Mouse (Mus musculus): Measurements from ENCODE around the gene Frat2. TPM values are rescaled to one million over a fixed set of nuclear protein-coding genes. Genes with fewer than 3 reads are reported as not detected.
"Not testable (repeated sequence)": the region's sequence is repeated elsewhere in the genome, so short reads cannot be mapped to it uniquely, and the experiment has no call there.

Frat2 gene
- polyA plus RNA-seq, 1 experiment from 2014 or later, result 1.2 TPM

- Histone ChIP-seq H3K9ac (ENCODE audit: low read length) (no peak overlapping the region), H3K27me3 (ENCODE audit: control insufficient read depth, insufficient read depth, low read length) (no peaks in the 10 kb centered on the region; the same call in 1 of the 2 replicates), H3K36me3 (ENCODE audit: control insufficient read depth, insufficient read depth, low read length) (no peaks in the 10 kb centered on the region), H3K9me3 (ENCODE audit: control insufficient read depth, low read length) (no peaks in the 10 kb centered on the region), H3K4me3 (ENCODE audit: control insufficient read depth in 1 of 2, insufficient read depth in 1 of 2, low read depth in 1 of 2, low read length in 2 of 2) (no peak overlapping the region), H3K4me2 (ENCODE audit: low read length) (no peak overlapping the region), H3K27ac (replicated peaks in 1 of 2; ENCODE audit: control insufficient read depth in 1 of 2, insufficient read depth in 1 of 2, low read depth in 2 of 2, low read length in 2 of 2) (no peak overlapping the region), H3K4me1 (ENCODE audit: control insufficient read depth in 2 of 2, insufficient read depth in 2 of 2, low read length in 2 of 2) (peaks cover 6 to 7% of the 10 kb centered on the region in 2 experiments; a peak in 3 of 4 replicates)
- ATAC-seq (ENCODE audit: insufficient number of reproducible peaks, insufficient read depth, low FRiP score, low read depth), result no peak
- 37% methylated on average over 14 of the region's 14 CpGs for WGBS
Measured at GRCm38 (mm10) chr19:41850719-41851543, 3.0 kb upstream of the Frat2 start.

GRCm38 (mm10) chr19:41850021-41850718, 2.2 kb upstream of the Frat2 start:
- no peaks in the 10 kb centered on the region for H3K36me3 ChIP-seq (ENCODE audit: control insufficient read depth, insufficient read depth, low read length)
- no peaks in the 10 kb centered on the region for H3K9me3 ChIP-seq (ENCODE audit: control insufficient read depth, low read length)
- H3K4me2 ChIP-seq (ENCODE audit: low read length), result no peak overlapping the region
- H3K9ac ChIP-seq (ENCODE audit: low read length), result no peak overlapping the region
- ATAC-seq (ENCODE audit: insufficient number of reproducible peaks, insufficient read depth, low FRiP score, low read depth), result no peak
- H3K27me3 ChIP-seq (ENCODE audit: control insufficient read depth, insufficient read depth, low read length), result no peaks in the 10 kb centered on the region; the same call in 1 of the 2 replicates
- WGBS, result 44% methylated on average over 6 of the region's 6 CpGs
- peaks cover 7 to 9% of the 10 kb centered on the region in 2 experiments; a peak in 3 of 4 replicates for H3K4me1 ChIP-seq (ENCODE audit: control insufficient read depth in 2 of 2, insufficient read depth in 2 of 2, low read length in 2 of 2)
- H3K4me3 ChIP-seq (ENCODE audit: control insufficient read depth in 1 of 2, insufficient read depth in 1 of 2, low read depth in 1 of 2, low read length in 2 of 2), result no peak overlapping the region
- H3K27ac ChIP-seq (replicated peaks in 1 of 2; ENCODE audit: control insufficient read depth in 1 of 2, insufficient read depth in 1 of 2, low read depth in 2 of 2, low read length in 2 of 2), result no peak overlapping the region

- H3K9me3 ChIP-seq (ENCODE audit: control insufficient read depth, low read length); H3K4me1 ChIP-seq (ENCODE audit: control insufficient read depth in 2 of 2, insufficient read depth in 2 of 2, low read length in 2 of 2); H3K27me3 ChIP-seq (ENCODE audit: control insufficient read depth, insufficient read depth, low read length); H3K36me3 ChIP-seq (ENCODE audit: control insufficient read depth, insufficient read depth, low read length): not testable (repeated sequence)
- ATAC-seq (ENCODE audit: insufficient number of reproducible peaks, insufficient read depth, low FRiP score, low read depth), result peak; percentile 35
- Histone ChIP-seq H3K4me2 (ENCODE audit: low read length) (peak overlapping the region; percentile 97), H3K4me3 (ENCODE audit: control insufficient read depth in 1 of 2, insufficient read depth in 1 of 2, low read depth in 1 of 2, low read length in 2 of 2) (peak overlapping the region; percentile 63 to 64), H3K27ac (replicated peaks in 1 of 2; ENCODE audit: control insufficient read depth in 1 of 2, insufficient read depth in 1 of 2, low read depth in 2 of 2, low read length in 2 of 2) (peak overlapping the region; percentile 34 to 88; a peak in 3 of 4 replicates), H3K9ac (ENCODE audit: low read length) (peak overlapping the region; percentile 78)
- 4% methylated on average over 16 of the region's 53 CpGs for WGBS
Measured at GRCm38 (mm10) chr19:41847614-41847991, 329 bp downstream of the Frat2 start.

GRCm38 (mm10) chr19:41847091-41847581, 796 bp downstream of the Frat2 start:
- Histone ChIP-seq H3K27ac (replicated peaks in 1 of 2; ENCODE audit: control insufficient read depth in 1 of 2, insufficient read depth in 1 of 2, low read depth in 2 of 2, low read length in 2 of 2) (peak overlapping the region; percentile 3 to 88; a peak in 3 of 4 replicates), H3K4me1 (ENCODE audit: control insufficient read depth in 2 of 2, insufficient read depth in 2 of 2, low read length in 2 of 2) (peaks cover 7 to 9% of the 10 kb centered on the region in 2 experiments; a peak in 3 of 4 replicates), H3K4me3 (ENCODE audit: control insufficient read depth in 1 of 2, insufficient read depth in 1 of 2, low read depth in 1 of 2, low read length in 2 of 2) (peak overlapping the region; percentile 63 to 64), H3K36me3 (ENCODE audit: control insufficient read depth, insufficient read depth, low read length) (no peaks in the 10 kb centered on the region), H3K9ac (ENCODE audit: low read length) (peak overlapping the region; percentile 78), H3K9me3 (ENCODE audit: control insufficient read depth, low read length) (no peaks in the 10 kb centered on the region), H3K27me3 (ENCODE audit: control insufficient read depth, insufficient read depth, low read length) (no peaks in the 10 kb centered on the region; the same call in 1 of the 2 replicates), H3K4me2 (ENCODE audit: low read length) (peak overlapping the region; percentile 97)
- WGBS, result 0% methylated on average over 59 of the region's 64 CpGs
- ATAC-seq (ENCODE audit: insufficient number of reproducible peaks, insufficient read depth, low FRiP score, low read depth), result peak; percentile 14; the same call in 1 of the 2 replicates

- WGBS, result 8% methylated on average over 21 of the region's 21 CpGs
Measured at GRCm38 (mm10) chr19:41846366-41847090, 1.4 kb downstream of the Frat2 start.

GRCm38 (mm10) chr19:41844345-41844744, 3.6 kb downstream of the Frat2 start:
- WGBS, result 77% methylated on average over 6 of the region's 6 CpGs
- peaks cover 11 to 15% of the 10 kb centered on the region in 2 experiments for H3K4me1 ChIP-seq (ENCODE audit: control insufficient read depth in 2 of 2, insufficient read depth in 2 of 2, low read length in 2 of 2)
- ATAC-seq (ENCODE audit: insufficient number of reproducible peaks, insufficient read depth, low FRiP score, low read depth), result no peak
- no peak overlapping the region for H3K27ac ChIP-seq (replicated peaks in 1 of 2; ENCODE audit: control insufficient read depth in 1 of 2, insufficient read depth in 1 of 2, low read depth in 2 of 2, low read length in 2 of 2)
- H3K9me3 ChIP-seq (ENCODE audit: control insufficient read depth, low read length), result no peaks in the 10 kb centered on the region
- no peak overlapping the region for H3K4me3 ChIP-seq (ENCODE audit: control insufficient read depth in 1 of 2, insufficient read depth in 1 of 2, low read depth in 1 of 2, low read length in 2 of 2)
- H3K4me2 ChIP-seq (ENCODE audit: low read length), result no peak overlapping the region
- no peak overlapping the region for H3K9ac ChIP-seq (ENCODE audit: low read length)
- H3K27me3 ChIP-seq (ENCODE audit: control insufficient read depth, insufficient read depth, low read length), result no peaks in the 10 kb centered on the region; the same call in 1 of the 2 replicates
- H3K36me3 ChIP-seq (ENCODE audit: control insufficient read depth, insufficient read depth, low read length), result no peaks in the 10 kb centered on the region

More at GRCm38 (mm10) chr19:41846366-41847090, 1.4 kb downstream of the Frat2 start:
- no peaks in the 10 kb centered on the region for H3K9me3 ChIP-seq (ENCODE audit: control insufficient read depth, low read length)
- no peaks in the 10 kb centered on the region for H3K36me3 ChIP-seq (ENCODE audit: control insufficient read depth, insufficient read depth, low read length)
- no peak for ATAC-seq (ENCODE audit: insufficient number of reproducible peaks, insufficient read depth, low FRiP score, low read depth)
- peak overlapping the region; percentile 63 to 64 for H3K4me3 ChIP-seq (ENCODE audit: control insufficient read depth in 1 of 2, insufficient read depth in 1 of 2, low read depth in 1 of 2, low read length in 2 of 2)
- no peak overlapping the region for H3K27ac ChIP-seq (replicated peaks in 1 of 2; ENCODE audit: control insufficient read depth in 1 of 2, insufficient read depth in 1 of 2, low read depth in 2 of 2, low read length in 2 of 2)
- no peaks in the 10 kb centered on the region; the same call in 1 of the 2 replicates for H3K27me3 ChIP-seq (ENCODE audit: control insufficient read depth, insufficient read depth, low read length)
- peak overlapping the region; percentile 97 for H3K4me2 ChIP-seq (ENCODE audit: low read length)
- peaks cover 7 to 9% of the 10 kb centered on the region in 2 experiments; a peak in 3 of 4 replicates for H3K4me1 ChIP-seq (ENCODE audit: control insufficient read depth in 2 of 2, insufficient read depth in 2 of 2, low read length in 2 of 2)
- H3K9ac ChIP-seq (ENCODE audit: low read length), result peak overlapping the region; percentile 78

- Histone ChIP-seq H3K9ac (ENCODE audit: low read length) (no peak overlapping the region), H3K4me1 (ENCODE audit: control insufficient read depth in 2 of 2, insufficient read depth in 2 of 2, low read length in 2 of 2) (peaks cover 17 to 24% of the 10 kb centered on the region in 2 experiments), H3K36me3 (ENCODE audit: control insufficient read depth, insufficient read depth, low read length) (no peaks in the 10 kb centered on the region), H3K27ac (replicated peaks in 1 of 2; ENCODE audit: control insufficient read depth in 1 of 2, insufficient read depth in 1 of 2, low read depth in 2 of 2, low read length in 2 of 2) (no peak overlapping the region), H3K4me2 (ENCODE audit: low read length) (no peak overlapping the region), H3K9me3 (ENCODE audit: control insufficient read depth, low read length) (no peaks in the 10 kb centered on the region), H3K27me3 (ENCODE audit: control insufficient read depth, insufficient read depth, low read length) (no peaks in the 10 kb centered on the region; the same call in 1 of the 2 replicates), H3K4me3 (ENCODE audit: control insufficient read depth in 1 of 2, insufficient read depth in 1 of 2, low read depth in 1 of 2, low read length in 2 of 2) (no peak overlapping the region)
- no peak for ATAC-seq (ENCODE audit: insufficient number of reproducible peaks, insufficient read depth, low FRiP score, low read depth)
- 75% methylated on average over 4 of the region's 4 CpGs for WGBS
Measured at GRCm38 (mm10) chr19:41842706-41843105, 5.2 kb downstream of the Frat2 start.
